Mouse (Mus musculus) cortical plate, adult 2 months (tissue): Measurements from ENCODE around the gene Pdia4.

Source experiments
- CTCF ChIP-seq: fragments of 200-500 bp; IDR thresholded peaks from 2 replicates; pipeline ENCODE4 v1.5.1; 2011; ENCODE audit warnings: mild to moderate bottlenecking, control low read depth, low read length; ENCODE audit not compliant: insufficient read depth; ENCODE audit errors: extremely low read depth
- POLR2A ChIP-seq: fragments of 200-500 bp; IDR thresholded peaks from 2 replicates; pipeline ENCODE4 v1.6.1; 2011; ENCODE audit warnings: mild to moderate bottlenecking, low read length, control low read depth; ENCODE audit not compliant: insufficient read depth; ENCODE audit errors: extremely low read depth

GRCm38 (mm10) chr6:47832220-47832619 lies 19.0 kb upstream of the Pdia4 start:
- TF ChIP-seq CTCF (no peak), POLR2A (no peak)
